Mouse (Mus musculus): ENCODE data around the gene Cep131. TPM values are rescaled to one million over a fixed set of nuclear protein-coding genes. Genes with fewer than 3 reads are reported as not detected.

The Cep131 gene
- polyA plus RNA-seq, 1 experiment, result 12.2 TPM

- 0 out of 2 replicates have a peak, but pooled peaks cover 5% of the 10 kb centered on the region for H3K27me3 ChIP-seq (ENCODE audit: control insufficient read depth, insufficient read depth, low read length, poor library complexity, severe bottlenecking)
- H3K27ac ChIP-seq (ENCODE audit: insufficient read depth, low read length), result no peak within 1 kb of the TSS
- H3K4me1 ChIP-seq (ENCODE audit: control insufficient read depth, insufficient read depth, low read length), result no peaks in the 10 kb centered on the region
Observed at GRCm38 (mm10) chr11:120046553-120047191, 40.0 kb downstream of the Cep131 start, which contains the start of gene Aatk. Aatk (minus strand) TSS chr11:120047167.

GRCm38 (mm10) chr11:120045839-120046552 is 40.6 kb downstream of the Cep131 start:
- Histone ChIP-seq H3K27me3 (ENCODE audit: control insufficient read depth, insufficient read depth, low read length, poor library complexity, severe bottlenecking) (0 out of 2 replicates have a peak, but pooled peaks cover 5% of the 10 kb centered on the region), H3K4me1 (ENCODE audit: control insufficient read depth, insufficient read depth, low read length) (no peaks in the 10 kb centered on the region), H3K27ac (ENCODE audit: insufficient read depth, low read length) (no peak overlapping the region), H3K9ac (ENCODE audit: low read depth, poor library complexity, severe bottlenecking) (peak overlapping the region; percentile 66), H3K36me3 (ENCODE audit: control insufficient read depth, insufficient read depth, low read length, poor library complexity, severe bottlenecking) (no peaks in the 10 kb centered on the region), H3K9me3 (replicated peaks; ENCODE audit: control insufficient read depth, insufficient read depth, low read length, poor library complexity, severe bottlenecking) (no peaks in the 10 kb centered on the region), H3K4me3 (ENCODE audit: low read depth, low read length) (peak overlapping the region; percentile 58; the same call in 1 of the 2 replicates)
- TF ChIP-seq CTCF (IDR thresholded peaks at IDR 0.05; ENCODE audit: low read depth, low read length), result no peak
- TF ChIP-seq EP300 (IDR thresholded peaks at IDR 0.05; ENCODE audit: insufficient read depth, low read depth, low read length), result no peak

More at GRCm38 (mm10) chr11:120046553-120047191, 40.0 kb downstream of the Cep131 start, which contains the start of gene Aatk:
- H3K36me3 ChIP-seq (ENCODE audit: control insufficient read depth, insufficient read depth, low read length, poor library complexity, severe bottlenecking), result no peaks in the 10 kb centered on the region
- peak within 1 kb of the TSS; percentile 58 for H3K4me3 ChIP-seq (ENCODE audit: low read depth, low read length)
- no peaks in the 10 kb centered on the region for H3K9me3 ChIP-seq (replicated peaks; ENCODE audit: control insufficient read depth, insufficient read depth, low read length, poor library complexity, severe bottlenecking)
- TF ChIP-seq CTCF (IDR thresholded peaks at IDR 0.05; ENCODE audit: low read depth, low read length) (no peak), POLR2A (IDR thresholded peaks at IDR 0.05; ENCODE audit: insufficient read depth, low read length) (no peak), EP300 (IDR thresholded peaks at IDR 0.05; ENCODE audit: insufficient read depth, low read depth, low read length) (no peak)
- H3K9ac ChIP-seq (ENCODE audit: low read depth, poor library complexity, severe bottlenecking), result peak within 1 kb of the TSS; percentile 66

GRCm38 (mm10) chr11:120045341-120045740 is 41.3 kb downstream of the Cep131 start:
- no peaks in the 10 kb centered on the region for H3K36me3 ChIP-seq (ENCODE audit: control insufficient read depth, insufficient read depth, low read length, poor library complexity, severe bottlenecking)
- H3K9ac ChIP-seq (ENCODE audit: low read depth, poor library complexity, severe bottlenecking), result no peak overlapping the region
- H3K9me3 ChIP-seq (replicated peaks; ENCODE audit: control insufficient read depth, insufficient read depth, low read length, poor library complexity, severe bottlenecking), result no peaks in the 10 kb centered on the region
- H3K27me3 ChIP-seq (ENCODE audit: control insufficient read depth, insufficient read depth, low read length, poor library complexity, severe bottlenecking), result 0 out of 2 replicates have a peak, but pooled peaks cover 5% of the 10 kb centered on the region
- H3K27ac ChIP-seq (ENCODE audit: insufficient read depth, low read length), result no peak overlapping the region
- TF ChIP-seq POLR2A (IDR thresholded peaks at IDR 0.05; ENCODE audit: insufficient read depth, low read length) (no peak), EP300 (IDR thresholded peaks at IDR 0.05; ENCODE audit: insufficient read depth, low read depth, low read length) (no peak), CTCF (IDR thresholded peaks at IDR 0.05; ENCODE audit: low read depth, low read length) (no peak)
- no peak overlapping the region for H3K4me3 ChIP-seq (ENCODE audit: low read depth, low read length)
- no peaks in the 10 kb centered on the region for H3K4me1 ChIP-seq (ENCODE audit: control insufficient read depth, insufficient read depth, low read length)

GRCm38 (mm10) chr11:120042141-120042838 is 44.3 kb downstream of the Cep131 start:
- no peak overlapping the region for H3K27ac ChIP-seq (ENCODE audit: insufficient read depth, low read length)
- no peaks in the 10 kb centered on the region for H3K9me3 ChIP-seq (replicated peaks; ENCODE audit: control insufficient read depth, insufficient read depth, low read length, poor library complexity, severe bottlenecking)
- TF ChIP-seq EP300 (IDR thresholded peaks at IDR 0.05; ENCODE audit: insufficient read depth, low read depth, low read length) (no peak), POLR2A (IDR thresholded peaks at IDR 0.05; ENCODE audit: insufficient read depth, low read length) (no peak), CTCF (IDR thresholded peaks at IDR 0.05; ENCODE audit: low read depth, low read length) (no peak)
- H3K4me1 ChIP-seq (ENCODE audit: control insufficient read depth, insufficient read depth, low read length), result no peaks in the 10 kb centered on the region
- H3K4me3 ChIP-seq (ENCODE audit: low read depth, low read length), result no peak overlapping the region
- H3K9ac ChIP-seq (ENCODE audit: low read depth, poor library complexity, severe bottlenecking), result no peak overlapping the region
- H3K36me3 ChIP-seq (ENCODE audit: control insufficient read depth, insufficient read depth, low read length, poor library complexity, severe bottlenecking), result no peaks in the 10 kb centered on the region
- H3K27me3 ChIP-seq (ENCODE audit: control insufficient read depth, insufficient read depth, low read length, poor library complexity, severe bottlenecking), result 0 out of 2 replicates have a peak, but pooled peaks cover 5% of the 10 kb centered on the region

- H3K36me3 ChIP-seq (ENCODE audit: control insufficient read depth, insufficient read depth, low read length, poor library complexity, severe bottlenecking), result no peaks in the 10 kb centered on the region
- no peak overlapping the region for H3K9ac ChIP-seq (ENCODE audit: low read depth, poor library complexity, severe bottlenecking)
- no peaks in the 10 kb centered on the region for H3K27me3 ChIP-seq (ENCODE audit: control insufficient read depth, insufficient read depth, low read length, poor library complexity, severe bottlenecking)
- no peaks in the 10 kb centered on the region for H3K4me1 ChIP-seq (ENCODE audit: control insufficient read depth, insufficient read depth, low read length)
- TF ChIP-seq CTCF (IDR thresholded peaks at IDR 0.05; ENCODE audit: low read depth, low read length), result no peak
- no peak for TF ChIP-seq EP300 (IDR thresholded peaks at IDR 0.05; ENCODE audit: insufficient read depth, low read depth, low read length)
- no peak for TF ChIP-seq POLR2A (IDR thresholded peaks at IDR 0.05; ENCODE audit: insufficient read depth, low read length)
- no peak overlapping the region for H3K4me3 ChIP-seq (ENCODE audit: low read depth, low read length)
- H3K27ac ChIP-seq (ENCODE audit: insufficient read depth, low read length), result no peak overlapping the region
- no peaks in the 10 kb centered on the region for H3K9me3 ChIP-seq (replicated peaks; ENCODE audit: control insufficient read depth, insufficient read depth, low read length, poor library complexity, severe bottlenecking)
Observed at GRCm38 (mm10) chr11:120041191-120042123, 45.2 kb downstream of the Cep131 start.
